Mouse (Mus musculus) lung, postnatal 0 days (tissue): ENCODE data around the gene Slc9a9. TPM values are rescaled to one million over a fixed set of nuclear protein-coding genes. Genes with fewer than 3 reads are reported as not detected.

ENCODE experiments used
- ATAC-seq: fragments of 200-750 bp; cut with Nextera tagmentation; 2 replicates; pipeline ENCODE4 v1.8.0; 2017; ENCODE audit warnings: moderate library complexity
- DNase-seq: peaks from one replicate; pipeline ENCODE4 v3.0.0-alpha.2; 2016; ENCODE audit warnings: low spot score
- H3K27ac ChIP-seq: fragments of 300-500 bp; sonication (generic); 2 replicates; pipeline ENCODE4 v1.5.1; 2014; ENCODE audit warnings: antibody characterized with exemption, mild to moderate bottlenecking, low read length, mixed read lengths
- H3K27me3 ChIP-seq: fragments of 300-500 bp; sonication (generic); replicated peaks from 2 replicates; pipeline ENCODE4 v1.6.1; 2014; ENCODE audit warnings: low read length, mixed read lengths; ENCODE audit not compliant: insufficient read depth
- H3K36me3 ChIP-seq: fragments of 300-500 bp; sonication (generic); 2 replicates; pipeline ENCODE4 v1.6.1; 2014; ENCODE audit warnings: low read length, mixed read lengths; ENCODE audit not compliant: insufficient read depth
- H3K4me1 ChIP-seq: fragments of 300-500 bp; sonication (generic); 2 replicates; pipeline ENCODE4 v1.6.1; 2014; ENCODE audit warnings: antibody characterized with exemption, low read depth, low read length, mixed read lengths; ENCODE audit not compliant: insufficient read depth
- H3K4me2 ChIP-seq: fragments of 300-500 bp; sonication (generic); replicated peaks from 2 replicates; pipeline ENCODE4 v1.6.1; 2014; ENCODE audit warnings: low read depth, mild to moderate bottlenecking, low read length, moderate library complexity, mixed read lengths
- H3K4me3 ChIP-seq: fragments of 300-500 bp; sonication (generic); 2 replicates; pipeline ENCODE4 v1.5.1; 2014; ENCODE audit warnings: low read depth, low read length
- H3K9ac ChIP-seq: fragments of 300-500 bp; sonication (generic); replicated peaks from 2 replicates; pipeline ENCODE4 v1.6.1; 2014; ENCODE audit warnings: low read depth, mild to moderate bottlenecking
- H3K9me3 ChIP-seq: fragments of 300-500 bp; sonication (generic); 2 replicates; pipeline ENCODE4 v1.6.1; 2016; ENCODE audit warnings: low read length, mixed read lengths
- CTCF ChIP-seq: IDR thresholded peaks from 2 replicates; pipeline ENCODE4 v1.5.1; 2016; ENCODE audit warnings: antibody characterized with exemption, mild to moderate bottlenecking
- EP300 ChIP-seq: IDR thresholded peaks from 2 replicates; pipeline ENCODE4 v1.6.1; 2016; ENCODE audit warnings: antibody characterized with exemption, mild to moderate bottlenecking, control low read depth
- WGBS: fragments of 180-500 bp; shearing (Covaris S2); extraction: QIAGEN DNeasy Blood & Tissue Kit; methylation state at CpG from one replicate; pipeline ENCODE4 v1.1.7; 2014; 5-methylcytosine and 5-hydroxymethylcytosine counted together
- polyA plus RNA-seq: library from polyadenylated mRNA; unstranded; fragments of >200 nt; fragmentation: Nextera tagmentation; extraction: Ambion mirVana; gene quantifications from 2 replicates; pipeline ENCODE4 v1.2.1, GENCODE M21; 2015

The Slc9a9 gene
- polyA plus RNA-seq, 1 experiment from 2014 or later = 3.7 TPM

DNA sequence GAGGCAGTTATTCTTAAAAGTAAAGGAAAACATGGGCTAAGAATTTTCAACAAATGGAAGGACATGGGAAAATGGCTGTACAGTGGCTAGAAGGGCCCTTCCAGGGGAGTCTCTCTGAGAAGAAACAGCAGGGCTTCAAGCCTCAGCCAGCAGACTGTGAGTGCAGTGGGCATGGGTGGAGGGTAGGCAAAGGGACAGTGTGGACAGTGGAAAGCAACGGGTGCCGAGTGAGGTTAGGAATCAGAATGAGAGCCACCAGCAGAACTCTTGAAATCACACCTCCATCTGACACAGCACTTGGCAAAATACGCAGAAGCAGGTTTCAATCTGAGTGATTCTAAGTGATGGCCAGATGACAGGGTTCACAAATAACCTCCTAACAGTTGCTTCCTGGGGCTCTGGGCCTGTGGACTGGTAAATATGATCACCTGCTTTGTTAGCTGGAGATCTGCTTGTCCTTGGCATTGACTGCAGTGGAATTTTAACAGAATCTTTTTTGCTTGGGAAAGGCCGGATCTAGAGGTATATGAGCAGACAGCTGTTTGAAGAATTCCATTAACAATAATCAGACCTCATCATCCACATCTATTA, 237.4 kb downstream of the Slc9a9 start:
- Histone ChIP-seq H3K9me3 (no peaks in the 10 kb centered on the region), H3K27ac (no peak overlapping the region), H3K36me3 (no peaks in the 10 kb centered on the region), H3K4me2 (no peak overlapping the region), H3K4me3 (no peak overlapping the region), H3K4me1 (no peaks in the 10 kb centered on the region), H3K27me3 (no peaks in the 10 kb centered on the region), H3K9ac (no peak overlapping the region)
- no peak for TF ChIP-seq CTCF
- no peak for TF ChIP-seq EP300
- no peak for ATAC-seq
- no peak for DNase-seq
- WGBS = 75% methylated on average over 4 of the region's 4 CpGs

DNA sequence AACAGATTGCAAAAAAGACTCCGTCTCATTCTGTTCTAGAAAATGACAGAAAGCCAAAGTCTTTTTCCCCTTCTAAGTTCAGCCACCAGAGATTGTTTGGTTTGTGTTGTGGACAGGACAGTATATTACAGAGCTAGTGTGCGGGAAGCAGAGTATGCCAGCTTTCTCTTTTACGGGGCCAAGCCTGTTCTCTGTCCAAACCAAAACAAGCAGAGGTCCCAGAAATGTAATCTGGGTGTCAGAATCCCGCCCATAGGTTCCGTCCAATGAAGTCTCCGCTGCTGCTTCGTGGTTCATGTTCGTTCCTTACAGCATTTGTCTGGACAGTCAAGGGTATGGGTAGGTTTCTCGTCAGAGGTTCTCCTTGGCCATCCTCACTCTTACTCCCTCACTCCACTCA, 242.4 kb downstream of the Slc9a9 start:
- H3K9ac ChIP-seq = no peak overlapping the region
- H3K27ac ChIP-seq = no peak overlapping the region
- H3K27me3 ChIP-seq = no peaks in the 10 kb centered on the region
- H3K4me1 ChIP-seq = no peaks in the 10 kb centered on the region
- H3K4me2 ChIP-seq = no peak overlapping the region
- no peaks in the 10 kb centered on the region for H3K36me3 ChIP-seq
- no peak overlapping the region for H3K4me3 ChIP-seq
- TF ChIP-seq EP300 = no peak
- TF ChIP-seq CTCF = no peak
- H3K9me3 ChIP-seq = no peaks in the 10 kb centered on the region
- DNase-seq = no peak
- no peak for ATAC-seq
- 69% methylated on average over 9 of the region's 9 CpGs for WGBS

DNA sequence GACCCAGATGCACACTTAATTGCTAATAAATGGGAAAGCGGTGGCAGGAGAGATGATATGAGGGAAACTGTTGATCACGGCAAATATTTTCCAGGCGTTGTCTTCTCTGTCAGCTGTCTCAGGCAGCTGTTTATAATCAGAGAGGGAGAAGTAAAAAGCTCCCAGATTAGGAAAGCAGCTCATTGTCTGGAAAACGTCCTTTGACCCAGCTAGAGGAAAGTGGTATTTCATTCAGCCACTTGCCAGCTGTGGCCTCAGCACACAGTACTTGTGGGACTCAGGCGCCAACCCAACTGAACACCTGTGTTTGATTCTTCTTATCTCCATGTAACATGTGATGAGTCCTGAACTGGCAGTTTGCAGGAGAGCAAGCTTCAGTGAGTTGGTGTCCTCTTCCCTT, 252.4 kb downstream of the Slc9a9 start:
- 37% methylated on average over 5 of the region's 5 CpGs for WGBS
- Histone ChIP-seq H3K4me2 (no peak overlapping the region), H3K27me3 (no peaks in the 10 kb centered on the region), H3K4me3 (no peak overlapping the region), H3K36me3 (no peaks in the 10 kb centered on the region), H3K9me3 (no peaks in the 10 kb centered on the region), H3K9ac (no peak overlapping the region), H3K27ac (no peak overlapping the region), H3K4me1 (no peaks in the 10 kb centered on the region)
- no peak for DNase-seq
- TF ChIP-seq EP300 (no peak), CTCF (no peak)
- ATAC-seq = no peak

DNA sequence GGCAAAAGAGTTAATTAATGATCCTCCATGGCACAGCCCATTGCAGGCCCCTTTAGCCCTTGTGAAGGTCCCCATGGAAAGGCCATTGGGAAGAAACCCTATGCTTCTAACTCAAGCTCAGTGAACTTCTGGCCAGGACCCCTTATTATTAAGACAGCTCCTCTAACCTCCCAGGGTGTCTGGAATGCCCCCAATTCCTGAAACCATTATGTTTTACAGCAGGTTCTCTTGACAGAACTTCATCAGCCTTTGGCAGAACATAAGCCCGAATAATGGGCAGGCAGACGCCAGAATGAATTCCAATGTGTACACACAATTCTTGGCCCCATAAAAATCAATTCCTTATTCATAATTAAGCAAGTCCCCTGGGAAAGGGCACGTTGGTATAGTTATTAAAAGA, 256.1 kb downstream of the Slc9a9 start:
- no peaks in the 10 kb centered on the region for H3K27me3 ChIP-seq
- WGBS = 60% methylated on average over 3 of the region's 3 CpGs
- H3K4me2 ChIP-seq = no peak overlapping the region
- no peak for DNase-seq
- no peak overlapping the region for H3K4me3 ChIP-seq
- TF ChIP-seq EP300 = no peak
- TF ChIP-seq CTCF = no peak
- ATAC-seq = no peak
- H3K4me1 ChIP-seq = no peaks in the 10 kb centered on the region
- no peaks in the 10 kb centered on the region for H3K9me3 ChIP-seq
- no peak overlapping the region for H3K27ac ChIP-seq
- H3K36me3 ChIP-seq = no peaks in the 10 kb centered on the region
- no peak overlapping the region for H3K9ac ChIP-seq

DNA sequence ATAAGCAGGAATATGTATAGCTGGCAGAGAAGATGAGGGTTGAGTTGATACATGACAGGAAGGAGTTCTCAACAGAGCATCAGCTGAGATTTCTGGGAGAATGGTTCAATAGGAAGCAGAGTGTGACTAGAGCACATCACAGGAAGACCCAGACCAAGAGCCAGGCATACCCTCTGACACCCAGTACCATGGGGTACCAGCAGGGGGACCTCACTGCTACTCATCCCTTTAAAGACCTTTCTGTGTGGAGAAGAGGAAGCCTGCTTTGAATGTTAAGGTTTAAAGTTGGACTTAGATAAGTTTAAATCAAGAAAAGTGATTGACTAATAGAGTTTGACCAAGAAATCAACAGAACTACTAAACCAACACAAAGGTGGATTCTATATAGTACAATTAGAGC, 257.4 kb downstream of the Slc9a9 start:
- Histone ChIP-seq H3K36me3 (no peaks in the 10 kb centered on the region), H3K9ac (no peak overlapping the region), H3K4me2 (no peak overlapping the region), H3K27me3 (no peaks in the 10 kb centered on the region), H3K9me3 (no peaks in the 10 kb centered on the region), H3K4me3 (no peak overlapping the region), H3K4me1 (no peaks in the 10 kb centered on the region), H3K27ac (no peak overlapping the region)
- no peak for DNase-seq
- TF ChIP-seq CTCF = peak; percentile 66
- no peak for TF ChIP-seq EP300
- no peak for ATAC-seq

DNA sequence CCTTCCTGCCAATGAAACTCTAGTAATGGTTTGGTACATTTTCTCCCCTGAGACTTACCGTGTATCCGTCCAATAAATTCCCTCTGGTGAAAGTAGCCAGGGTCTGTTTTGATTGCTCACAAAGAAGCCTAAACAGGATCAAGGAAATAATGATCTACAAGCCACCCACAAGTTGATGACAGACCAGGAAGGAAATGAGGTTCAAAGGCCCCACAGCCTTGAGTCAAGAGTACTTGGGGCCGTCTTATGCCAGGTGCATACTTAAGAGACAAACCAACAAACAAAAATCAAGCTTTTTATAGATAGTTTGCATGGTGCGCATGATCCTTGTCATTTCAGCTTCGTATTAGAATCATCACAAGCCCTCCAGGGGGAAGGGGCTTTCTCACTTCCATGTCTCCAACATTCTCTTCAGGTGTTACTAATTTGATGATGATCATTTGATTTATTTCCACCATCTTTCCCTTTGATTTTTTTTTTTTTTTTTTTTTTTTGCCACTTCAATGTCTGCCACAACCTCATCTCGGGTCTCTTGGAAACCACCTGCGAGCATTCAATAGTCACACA, 275.9 kb downstream of the Slc9a9 start:
- ATAC-seq = no peak
- TF ChIP-seq EP300 (no peak), CTCF (no peak)

DNA sequence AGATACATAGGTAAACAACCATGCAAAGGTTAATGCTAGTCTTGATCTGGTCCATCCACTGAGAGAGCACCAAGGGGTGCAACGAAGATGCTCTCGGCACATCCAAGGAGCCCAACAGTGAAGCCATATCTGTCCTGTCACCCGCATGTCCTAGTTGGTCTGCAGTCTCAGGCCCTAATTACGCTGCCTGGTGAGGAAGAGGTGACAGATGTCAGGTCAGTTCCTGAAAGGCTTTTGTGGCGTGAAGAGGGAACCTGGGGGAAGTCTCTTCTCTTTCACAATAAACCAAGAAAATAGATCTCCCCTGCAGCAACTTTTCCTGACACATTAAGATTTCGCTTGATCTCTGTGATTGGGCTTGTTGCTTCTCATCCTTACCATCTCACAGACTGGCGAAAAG, 277.5 kb downstream of the Slc9a9 start:
- no peak overlapping the region for H3K9ac ChIP-seq
- 78% methylated on average over 7 of the region's 7 CpGs for whole genome bisulfite sequencing
- no peaks in the 10 kb centered on the region for H3K4me1 ChIP-seq
- no peak for ATAC-seq
- no peak overlapping the region for H3K4me3 ChIP-seq
- H3K27ac ChIP-seq = no peak overlapping the region
- no peak overlapping the region for H3K4me2 ChIP-seq
- DNase-seq = no peak
- no peaks in the 10 kb centered on the region for H3K27me3 ChIP-seq
- H3K9me3 ChIP-seq = no peaks in the 10 kb centered on the region
- TF ChIP-seq EP300 (no peak), CTCF (no peak)
- H3K36me3 ChIP-seq = no peaks in the 10 kb centered on the region

More for the DNA sequence above, 275.9 kb downstream of the Slc9a9 start:
- Histone ChIP-seq H3K36me3 (no peaks in the 10 kb centered on the region), H3K4me2 (no peak overlapping the region), H3K27ac (no peak overlapping the region), H3K27me3 (no peaks in the 10 kb centered on the region), H3K4me1 (no peaks in the 10 kb centered on the region), H3K9me3 (no peaks in the 10 kb centered on the region), H3K4me3 (no peak overlapping the region), H3K9ac (no peak overlapping the region)
- WGBS = 73% methylated on average over 7 of the region's 7 CpGs
- DNase-seq = no peak
